ENCODE assay signal across 9 mouse cellular contexts in the genomic region with DNA sequence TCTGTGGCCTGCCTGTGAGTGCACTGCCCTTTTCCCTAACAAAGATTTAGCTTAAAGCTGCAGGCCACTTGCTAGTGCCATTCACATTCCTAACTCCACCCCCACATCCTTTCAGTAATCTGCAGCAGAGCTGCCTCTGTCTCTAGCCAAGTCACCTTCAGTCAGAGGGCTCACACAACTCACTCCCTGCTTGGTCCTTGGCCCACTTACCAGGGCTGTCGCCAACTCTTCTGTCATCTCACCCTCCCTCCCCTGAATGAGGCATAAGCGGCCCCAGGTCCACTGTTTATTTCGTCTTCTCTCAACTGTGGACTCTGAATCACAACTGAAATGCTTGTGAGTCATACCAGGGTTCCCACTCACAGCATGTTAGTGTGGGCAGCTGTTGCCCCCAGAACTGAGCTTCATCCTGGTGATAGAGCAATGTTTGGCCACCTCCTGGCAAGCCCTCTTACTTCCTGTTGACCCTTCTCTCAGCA.
DNase-seq lines count a peak whose midpoint lies in the region; ATAC-seq lines count a peak whose summit lies in the region.
"Had no signal": no experiment of that assay in that cellular context is flagged by ENCODE, and none has a peak within 500 bp of the region (broad histone marks: within the 10 kb centered on the region; RNA-seq: fewer than 3 reads in every experiment).

No protein-coding gene starts in this region.

- no peak overlapping the region for H3K4me2 ChIP-seq in midbrain, embryonic 11.5 days
- no peak overlapping the region for H3K4me2 ChIP-seq in midbrain, embryonic 15.5 days
- H3K4me2 ChIP-seq in kidney, embryonic 15.5 days: no peak overlapping the region
- H3K4me2 ChIP-seq: midbrain, embryonic 12.5 days had no signal

- H3K36me3 ChIP-seq in midbrain, embryonic 11.5 days (ENCODE audit: control insufficient read depth, insufficient read depth, low read length): no peaks in the 10 kb centered on the region
- H3K36me3 ChIP-seq in midbrain, embryonic 15.5 days (replicated peaks): no peaks in the 10 kb centered on the region
- no peaks in the 10 kb centered on the region for H3K36me3 ChIP-seq in kidney, embryonic 15.5 days
- H3K36me3 ChIP-seq: midbrain, embryonic 12.5 days had no signal

- H3K4me3 ChIP-seq in midbrain, embryonic 11.5 days (ENCODE audit: low read depth, low read length): no peak overlapping the region
- H3K4me3 ChIP-seq in midbrain, embryonic 15.5 days: no peak overlapping the region
- no peak overlapping the region for H3K4me3 ChIP-seq in kidney, embryonic 15.5 days (replicated peaks)
- H3K4me3 ChIP-seq: midbrain, embryonic 12.5 days had no signal

- no peak overlapping the region for H3K27ac ChIP-seq in midbrain, embryonic 11.5 days (ENCODE audit: low read depth, low read length)
- H3K27ac ChIP-seq in midbrain, embryonic 15.5 days: no peak overlapping the region
- peak overlapping the region; percentile 64 for H3K27ac ChIP-seq in kidney, embryonic 15.5 days
- H3K27ac ChIP-seq: midbrain, embryonic 12.5 days had no signal

- peak overlapping the region; percentile 22; the same call in 1 of the 2 replicates for H3K9ac ChIP-seq in midbrain, embryonic 11.5 days (ENCODE audit: low read length)
- H3K9ac ChIP-seq in midbrain, embryonic 15.5 days: no peak overlapping the region
- no peak overlapping the region for H3K9ac ChIP-seq in kidney, embryonic 15.5 days
- H3K9ac ChIP-seq: midbrain, embryonic 12.5 days had no signal

- WGBS in midbrain, embryonic 11.5 days: 33% methylated on average over 3 of the region's 3 CpGs
- 41% methylated on average over 3 of the region's 3 CpGs for WGBS in midbrain, embryonic 15.5 days
- 33% methylated on average over 3 of the region's 3 CpGs for WGBS in kidney, embryonic 15.5 days

- ATAC-seq in midbrain, embryonic 11.5 days (ENCODE audit: low FRiP score): peak; percentile 16; the same call in 1 of the 2 replicates
- no peak for ATAC-seq in midbrain, embryonic 15.5 days (replicated peaks)
- no peak; the same call in 1 of the 2 replicates for ATAC-seq in kidney, embryonic 15.5 days (replicated peaks; ENCODE audit: low FRiP score)
- ATAC-seq in megakaryocyte-erythroid progenitor cell, adult 5-6 weeks (replicated peaks; ENCODE audit: low FRiP score, low TSS enrichment, poor library complexity, severe bottlenecking): no peak

- H3K4me1 ChIP-seq in midbrain, embryonic 11.5 days (ENCODE audit: control insufficient read depth, insufficient read depth, low read length): peaks cover 6% of the 10 kb centered on the region
- no peaks in the 10 kb centered on the region for H3K4me1 ChIP-seq in midbrain, embryonic 15.5 days
- peaks cover 23% of the 10 kb centered on the region for H3K4me1 ChIP-seq in kidney, embryonic 15.5 days

- DNase-seq in midbrain, embryonic 11.5 days (ENCODE audit: low spot score, missing footprints): peak; percentile 79
- DNase-seq in brain, adult 2 months (ENCODE audit: low read depth, low spot score): peak; percentile 74
- DNase-seq in gastrocnemius, postnatal 36 days: peak; percentile 20 to 29
- DNase-seq in lung, postnatal 36 days: peak; percentile 39
- no peak for DNase-seq in T-cell, adult 2 months (ENCODE audit: low spot score)

- H3K27me3 ChIP-seq in midbrain, embryonic 11.5 days (ENCODE audit: control insufficient read depth, insufficient read depth, low read length): no peaks in the 10 kb centered on the region
- H3K27me3 ChIP-seq in midbrain, embryonic 15.5 days (replicated peaks): no peaks in the 10 kb centered on the region
- H3K27me3 ChIP-seq in kidney, embryonic 15.5 days: no peaks in the 10 kb centered on the region
- H3K27me3 ChIP-seq: midbrain, embryonic 12.5 days had no signal

- H3K9me3 ChIP-seq in midbrain, embryonic 11.5 days (ENCODE audit: control insufficient read depth, low read length): no peaks in the 10 kb centered on the region
- no peaks in the 10 kb centered on the region for H3K9me3 ChIP-seq in midbrain, embryonic 15.5 days
- no peaks in the 10 kb centered on the region for H3K9me3 ChIP-seq in kidney, embryonic 15.5 days (replicated peaks)
- H3K9me3 ChIP-seq: midbrain, embryonic 12.5 days had no signal

- intact Hi-C loops in gastrocnemius, postnatal 36 days (cut with DNase I): no loop called here
